20 mouse cellular contexts compared by ENCODE assay signal in the genomic region with DNA sequence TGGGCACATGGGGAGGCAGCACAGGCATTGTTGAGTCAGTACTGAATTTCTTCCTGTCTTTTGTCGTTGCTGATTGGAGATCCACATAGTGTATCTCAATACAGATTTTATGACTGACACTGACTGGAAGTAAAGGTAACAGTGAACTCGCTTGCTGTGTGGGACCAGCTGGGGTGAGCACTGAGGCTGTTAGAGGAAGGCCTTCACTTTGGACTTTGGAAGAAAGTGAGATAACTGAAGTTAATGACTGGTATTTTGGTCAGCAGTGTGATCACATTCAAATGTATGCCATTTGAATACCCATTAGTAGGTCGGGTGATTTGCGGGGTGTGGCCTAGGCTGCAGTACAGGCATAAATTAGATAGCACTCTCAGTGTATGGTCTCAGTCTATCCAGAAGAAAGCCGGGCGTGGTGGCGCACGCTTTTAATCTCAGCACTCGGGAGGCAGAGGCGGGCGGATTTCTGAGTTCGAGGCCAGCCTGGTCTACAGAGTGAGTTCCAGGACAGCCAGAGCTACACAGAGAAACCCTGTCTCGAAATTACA. TPM values are rescaled to one million over a fixed set of nuclear protein-coding genes. Genes with fewer than 3 reads are reported as not detected.
DNase-seq lines count a peak whose midpoint lies in the region; ATAC-seq and TF ChIP-seq lines count a peak whose summit lies in the region.
"Had no signal": no experiment of that assay in that cellular context is flagged by ENCODE, and none has a peak within 500 bp of the region (broad histone marks: within the 10 kb centered on the region; RNA-seq: fewer than 3 reads in every experiment).

No protein-coding gene starts in this region.

- H3K4me2 ChIP-seq in intestine, embryonic 15.5 days (replicated peaks) = no peak overlapping the region
- H3K4me2 ChIP-seq: embryonic facial prominence, embryonic 15.5 days; heart, embryonic 13.5 days; hindbrain, embryonic 15.5 days had no signal

- DNase-seq in A20 (ENCODE audit: low read depth, low spot score) = peak; percentile 42
- no peak for DNase-seq in heart, adult 8-10 months (ENCODE audit: low spot score)
- DNase-seq in urinary bladder, postnatal 25 days (ENCODE audit: low spot score) = no peak
- no peak for DNase-seq in right cerebral cortex, postnatal 14 days
- DNase-seq: adrenal gland, postnatal 10 days; cerebellum, adult 11 months; cerebellum, adult 8-10 months; cerebellum, postnatal 14 days; embryo, embryonic 11 days; gastrocnemius, postnatal 10 days; heart, postnatal 36 days had no signal

- no peaks in the 10 kb centered on the region for H3K36me3 ChIP-seq in ES-Bruce4 (ENCODE audit: control insufficient read depth, insufficient read depth, low read length, poor library complexity, severe bottlenecking)
- H3K36me3 ChIP-seq in intestine, embryonic 15.5 days = no peaks in the 10 kb centered on the region
- H3K36me3 ChIP-seq: embryonic facial prominence, embryonic 15.5 days; forebrain, embryonic 10.5 days; heart, embryonic 13.5 days; hindbrain, embryonic 15.5 days had no signal

- H3K9me3 ChIP-seq in ES-Bruce4 (replicated peaks; ENCODE audit: control insufficient read depth, insufficient read depth, low read length, poor library complexity, severe bottlenecking) = no peaks in the 10 kb centered on the region
- no peaks in the 10 kb centered on the region for H3K9me3 ChIP-seq in intestine, embryonic 15.5 days
- H3K9me3 ChIP-seq: embryonic facial prominence, embryonic 15.5 days; forebrain, embryonic 10.5 days; heart, embryonic 13.5 days; hindbrain, embryonic 15.5 days had no signal

- peak overlapping the region; percentile 45; the same call in 1 of the 2 replicates for H3K27ac ChIP-seq in ES-Bruce4 (ENCODE audit: insufficient read depth, low read length)
- H3K27ac ChIP-seq in intestine, embryonic 15.5 days = no peak overlapping the region; the same call in 1 of the 2 replicates
- H3K27ac ChIP-seq: embryonic facial prominence, embryonic 15.5 days; forebrain, embryonic 10.5 days; heart, embryonic 13.5 days; hindbrain, embryonic 15.5 days had no signal

- ATAC-seq in intestine, embryonic 15.5 days = peak; percentile 78
- peak; percentile 73 for ATAC-seq in megakaryocyte-erythroid progenitor cell, adult 5-6 weeks (replicated peaks; ENCODE audit: low FRiP score, low TSS enrichment, poor library complexity, severe bottlenecking)
- ATAC-seq: forebrain, embryonic 14.5 days had no signal

- no peak overlapping the region for H3K4me3 ChIP-seq in ES-Bruce4 (ENCODE audit: low read depth, low read length)
- H3K4me3 ChIP-seq in intestine, embryonic 15.5 days (replicated peaks) = no peak overlapping the region
- H3K4me3 ChIP-seq: embryonic facial prominence, embryonic 15.5 days; erythroblast, embryonic 14.5 days; forebrain, embryonic 10.5 days; heart, embryonic 13.5 days; hindbrain, embryonic 15.5 days had no signal

- no peaks in the 10 kb centered on the region for H3K27me3 ChIP-seq in ES-Bruce4 (ENCODE audit: control insufficient read depth, insufficient read depth, low read length, poor library complexity, severe bottlenecking)
- no peaks in the 10 kb centered on the region for H3K27me3 ChIP-seq in intestine, embryonic 15.5 days (replicated peaks)
- H3K27me3 ChIP-seq: embryonic facial prominence, embryonic 15.5 days; heart, embryonic 13.5 days; hindbrain, embryonic 15.5 days had no signal

- H3K4me1 ChIP-seq in ES-Bruce4 (ENCODE audit: control insufficient read depth, insufficient read depth, low read length) = peaks cover 14% of the 10 kb centered on the region
- peaks cover 17% of the 10 kb centered on the region for H3K4me1 ChIP-seq in intestine, embryonic 15.5 days (replicated peaks)

- no peak overlapping the region for H3K9ac ChIP-seq in ES-Bruce4 (ENCODE audit: low read depth, poor library complexity, severe bottlenecking)
- H3K9ac ChIP-seq in intestine, embryonic 15.5 days = no peak overlapping the region
- H3K9ac ChIP-seq: embryonic facial prominence, embryonic 15.5 days; heart, embryonic 13.5 days; hindbrain, embryonic 15.5 days had no signal

- TF ChIP-seq EP300 in ES-Bruce4 (IDR thresholded peaks at IDR 0.05; ENCODE audit: insufficient read depth, low read depth, low read length) = no peak

- TF ChIP-seq POLR2A in ES-Bruce4 (IDR thresholded peaks at IDR 0.05; ENCODE audit: insufficient read depth, low read length) = no peak

- no peak for TF ChIP-seq CTCF in ES-Bruce4 (IDR thresholded peaks at IDR 0.05; ENCODE audit: low read depth, low read length)

- 81% methylated on average over 13 of the region's 13 CpGs for WGBS in intestine, embryonic 15.5 days

RNA-seq across cellular contexts. Expression of gene Dip2b, which starts 24.8 kb away (rescaled TPM):
- 18.3 and 21.4 TPM in 2 replicates for polyA plus RNA-seq in ES-Bruce4 (2011; ENCODE audit: insufficient read depth, insufficient read length, low read depth, missing spikeins)
- 7.6 and 8.1 TPM in 2 replicates for polyA plus RNA-seq in intestine, embryonic 15.5 days (2015; fragmentation: Nextera tagmentation; extraction: Ambion mirVana)
- 10.6 and 14.5 TPM in 2 replicates for total RNA-seq in megakaryocyte-erythroid progenitor cell, adult 5-6 weeks (2014; fragmentation: Nextera tagmentation)
- 6.1 and 14.0 TPM in 2 replicates for total RNA-seq in megakaryocyte-erythroid progenitor cell, adult 5-6 weeks (2017)
- total RNA-seq in heart, adult 8-10 months (2022) = 10 to 100 TPM; 19.1 to 25.3 (median 21.9) TPM
